Mouse (Mus musculus): ENCODE data around the gene Lhb. TPM values are rescaled to one million over a fixed set of nuclear protein-coding genes. Genes with fewer than 3 reads are reported as not detected.

Lhb gene
- polyA plus RNA-seq, 1 experiment from 2014 or later = not detected

DNA sequence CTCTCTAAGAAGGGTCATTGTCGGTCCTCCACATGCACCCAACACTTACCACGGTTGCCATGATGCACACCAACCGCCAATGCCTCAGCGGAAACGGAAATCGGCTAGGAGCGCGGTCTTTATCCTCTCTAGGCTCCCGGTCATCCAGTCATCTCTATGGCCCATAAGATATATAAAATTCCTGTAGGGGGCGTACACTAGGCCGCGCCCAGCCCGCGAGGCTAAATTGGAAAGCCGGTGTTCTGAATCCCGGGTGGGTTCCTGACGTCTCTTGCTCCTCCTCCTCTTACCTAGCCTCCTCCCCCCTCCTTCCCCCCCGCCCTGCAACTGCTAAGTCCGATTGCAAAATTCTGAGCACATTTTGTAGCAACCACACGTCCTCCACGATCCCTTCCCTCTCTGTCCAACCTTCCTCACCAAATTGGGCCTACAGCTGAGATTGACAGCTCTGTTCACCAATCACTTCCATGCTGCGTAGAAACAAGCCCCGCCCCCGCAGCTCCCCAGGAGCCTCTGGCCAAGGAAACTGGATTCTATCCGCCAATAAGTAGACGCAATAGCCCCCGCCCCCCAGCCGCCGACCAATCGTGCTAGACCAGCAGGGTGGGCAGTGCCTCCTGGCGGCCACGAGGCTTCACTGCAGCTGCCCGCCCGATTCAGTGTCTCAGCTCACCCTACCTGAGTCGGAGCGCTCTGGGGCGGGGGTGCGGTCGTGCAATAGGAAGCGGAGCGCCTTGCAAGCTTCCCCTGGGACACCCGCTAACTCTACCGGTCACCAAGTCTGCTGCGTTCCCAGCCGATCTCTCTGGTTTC lies 13.8 kb downstream of the Lhb start, which contains the start of gene Gys1:
TSS of gene Gys1 (plus strand) at position 642 of the 813 bp plus-strand sequence.
- TF ChIP-seq EP300 (optimal IDR thresholded peaks at IDR 0.05) (peak; percentile 67), CTCF (IDR thresholded peaks at IDR 0.05; ENCODE audit: low read depth) (peak; percentile 98)
- Histone ChIP-seq H3K4me2 (replicated peaks; ENCODE audit: low read depth) (peak within 1 kb of the TSS; percentile 94), H3K27me3 (ENCODE audit: control insufficient read depth, insufficient read depth, low read length) (no peaks in the 10 kb centered on the region), H3K4me3 (ENCODE audit: low read depth, low read length) (peak within 1 kb of the TSS; percentile 53), H3K9ac (ENCODE audit: low read length) (peak within 1 kb of the TSS; percentile 76), H3K9me3 (ENCODE audit: control insufficient read depth, low read length) (no peaks in the 10 kb centered on the region), H3K27ac (replicated peaks) (peak within 1 kb of the TSS; percentile 82), H3K4me1 (replicated peaks; ENCODE audit: control insufficient read depth, insufficient read depth) (peaks cover 9% of the 10 kb centered on the region), H3K36me3 (ENCODE audit: control insufficient read depth, insufficient read depth, low read length) (peaks cover 6% of the 10 kb centered on the region; the same call in 1 of the 2 replicates)
- WGBS = under 1% methylated on average over 45 of the region's 45 CpGs
- DNase-seq (ENCODE audit: low spot score) (peak; percentile 100), ATAC-seq (ENCODE audit: low FRiP score, low TSS enrichment) (peak; percentile 96)

DNA sequence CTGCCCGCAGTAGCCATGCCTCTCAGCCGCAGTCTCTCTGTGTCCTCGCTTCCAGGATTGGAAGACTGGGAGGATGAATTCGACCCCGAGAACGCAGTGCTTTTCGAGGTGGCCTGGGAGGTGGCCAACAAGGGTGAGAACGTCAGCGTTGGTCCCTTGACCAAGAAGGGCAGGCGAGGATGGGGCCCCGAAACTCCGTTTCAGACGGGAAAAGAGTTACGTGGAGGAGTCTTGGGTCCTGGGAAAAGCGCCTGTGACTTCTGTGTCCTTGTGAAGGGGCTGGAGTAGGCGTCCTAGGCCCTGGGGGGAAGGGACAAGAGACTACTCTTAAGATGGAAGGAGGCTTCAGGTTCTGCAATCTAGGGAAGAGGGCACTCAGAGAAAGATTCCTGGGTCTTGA lies 14.4 kb downstream of the Lhb start:
- Histone ChIP-seq H3K27me3 (ENCODE audit: control insufficient read depth, insufficient read depth, low read length) (no peaks in the 10 kb centered on the region), H3K36me3 (ENCODE audit: control insufficient read depth, insufficient read depth, low read length) (0 out of 2 replicates have a peak, but pooled peaks cover 3% of the 10 kb centered on the region), H3K4me1 (replicated peaks; ENCODE audit: control insufficient read depth, insufficient read depth) (peaks cover 9% of the 10 kb centered on the region), H3K4me3 (ENCODE audit: low read depth, low read length) (peak overlapping the region; percentile 51), H3K9ac (ENCODE audit: low read length) (peak overlapping the region; percentile 65), H3K4me2 (replicated peaks; ENCODE audit: low read depth) (peak overlapping the region; percentile 85), H3K9me3 (ENCODE audit: control insufficient read depth, low read length) (no peaks in the 10 kb centered on the region), H3K27ac (replicated peaks) (peak overlapping the region; percentile 63)
- WGBS = under 1% methylated on average over 16 of the region's 16 CpGs
- DNase-seq (ENCODE audit: low spot score) (no peak), ATAC-seq (ENCODE audit: low FRiP score, low TSS enrichment) (no peak)
- TF ChIP-seq CTCF (IDR thresholded peaks at IDR 0.05; ENCODE audit: low read depth) (no peak), EP300 (optimal IDR thresholded peaks at IDR 0.05) (no peak)

DNA sequence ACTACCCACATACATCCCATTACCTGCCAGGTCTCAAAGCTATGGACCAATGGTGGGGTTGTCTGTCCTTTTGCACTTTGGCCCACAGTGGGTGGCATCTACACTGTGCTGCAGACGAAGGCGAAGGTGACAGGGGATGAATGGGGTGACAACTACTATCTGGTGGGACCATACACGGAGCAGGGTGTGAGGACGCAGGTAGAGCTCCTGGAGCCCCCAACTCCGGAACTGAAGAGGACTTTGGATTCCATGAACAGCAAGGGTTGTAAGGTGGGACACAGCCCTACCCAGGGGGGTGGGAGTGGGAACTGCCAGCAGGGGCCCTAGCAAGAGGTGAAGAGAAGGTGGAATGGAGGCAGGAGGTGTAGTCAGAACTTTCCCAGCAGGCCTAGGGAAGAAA lies 15.8 kb downstream of the Lhb start:
- Histone ChIP-seq H3K36me3 (ENCODE audit: control insufficient read depth, insufficient read depth, low read length) (0 out of 2 replicates have a peak, but pooled peaks cover 2% of the 10 kb centered on the region), H3K4me2 (replicated peaks; ENCODE audit: low read depth) (no peak overlapping the region), H3K9me3 (ENCODE audit: control insufficient read depth, low read length) (no peaks in the 10 kb centered on the region), H3K9ac (ENCODE audit: low read length) (no peak overlapping the region), H3K27ac (replicated peaks) (no peak overlapping the region), H3K4me1 (replicated peaks; ENCODE audit: control insufficient read depth, insufficient read depth) (peaks cover 9% of the 10 kb centered on the region), H3K27me3 (ENCODE audit: control insufficient read depth, insufficient read depth, low read length) (no peaks in the 10 kb centered on the region), H3K4me3 (ENCODE audit: low read depth, low read length) (no peak overlapping the region)
- whole genome bisulfite sequencing = 94% methylated on average over 5 of the region's 5 CpGs
- DNase-seq (ENCODE audit: low spot score) (no peak), ATAC-seq (ENCODE audit: low FRiP score, low TSS enrichment) (no peak)
- TF ChIP-seq CTCF (IDR thresholded peaks at IDR 0.05; ENCODE audit: low read depth) (no peak), EP300 (optimal IDR thresholded peaks at IDR 0.05) (no peak)

DNA sequence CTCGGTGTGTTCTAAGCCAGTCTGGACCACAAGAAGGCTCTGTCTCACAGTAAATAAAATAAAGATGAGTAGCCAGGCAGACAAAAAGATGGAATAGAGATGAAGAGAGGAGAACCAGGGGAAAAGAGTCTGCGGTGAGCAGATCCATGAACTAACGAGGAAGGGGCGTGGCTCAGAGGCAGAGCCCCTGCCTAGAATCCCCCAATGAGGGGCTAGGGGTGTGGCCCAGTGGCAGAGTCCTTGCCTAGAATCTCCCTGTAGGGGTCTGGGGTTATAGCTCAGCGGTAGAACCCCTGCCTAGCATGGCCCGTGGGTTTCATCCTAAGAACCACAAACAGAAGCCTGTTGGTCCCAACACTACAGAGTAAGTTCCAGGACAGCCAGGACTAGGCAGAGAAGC lies 16.4 kb downstream of the Lhb start:
- H3K4me1 ChIP-seq (replicated peaks; ENCODE audit: control insufficient read depth, insufficient read depth) = peaks cover 9% of the 10 kb centered on the region
- H3K4me2 ChIP-seq (replicated peaks; ENCODE audit: low read depth) = no peak overlapping the region
- no peaks in the 10 kb centered on the region for H3K27me3 ChIP-seq (ENCODE audit: control insufficient read depth, insufficient read depth, low read length)
- H3K9ac ChIP-seq (ENCODE audit: low read length) = no peak overlapping the region
- ATAC-seq (ENCODE audit: low FRiP score, low TSS enrichment) = no peak
- no peak overlapping the region for H3K4me3 ChIP-seq (ENCODE audit: low read depth, low read length)
- WGBS = 57% methylated on average over 6 of the region's 6 CpGs
- H3K36me3 ChIP-seq (ENCODE audit: control insufficient read depth, insufficient read depth, low read length) = 0 out of 2 replicates have a peak, but pooled peaks cover 2% of the 10 kb centered on the region
- no peaks in the 10 kb centered on the region for H3K9me3 ChIP-seq (ENCODE audit: control insufficient read depth, low read length)
- DNase-seq (ENCODE audit: low spot score) = no peak
- H3K27ac ChIP-seq (replicated peaks) = no peak overlapping the region
- TF ChIP-seq EP300 (optimal IDR thresholded peaks at IDR 0.05) (no peak), CTCF (IDR thresholded peaks at IDR 0.05; ENCODE audit: low read depth) (no peak)

DNA sequence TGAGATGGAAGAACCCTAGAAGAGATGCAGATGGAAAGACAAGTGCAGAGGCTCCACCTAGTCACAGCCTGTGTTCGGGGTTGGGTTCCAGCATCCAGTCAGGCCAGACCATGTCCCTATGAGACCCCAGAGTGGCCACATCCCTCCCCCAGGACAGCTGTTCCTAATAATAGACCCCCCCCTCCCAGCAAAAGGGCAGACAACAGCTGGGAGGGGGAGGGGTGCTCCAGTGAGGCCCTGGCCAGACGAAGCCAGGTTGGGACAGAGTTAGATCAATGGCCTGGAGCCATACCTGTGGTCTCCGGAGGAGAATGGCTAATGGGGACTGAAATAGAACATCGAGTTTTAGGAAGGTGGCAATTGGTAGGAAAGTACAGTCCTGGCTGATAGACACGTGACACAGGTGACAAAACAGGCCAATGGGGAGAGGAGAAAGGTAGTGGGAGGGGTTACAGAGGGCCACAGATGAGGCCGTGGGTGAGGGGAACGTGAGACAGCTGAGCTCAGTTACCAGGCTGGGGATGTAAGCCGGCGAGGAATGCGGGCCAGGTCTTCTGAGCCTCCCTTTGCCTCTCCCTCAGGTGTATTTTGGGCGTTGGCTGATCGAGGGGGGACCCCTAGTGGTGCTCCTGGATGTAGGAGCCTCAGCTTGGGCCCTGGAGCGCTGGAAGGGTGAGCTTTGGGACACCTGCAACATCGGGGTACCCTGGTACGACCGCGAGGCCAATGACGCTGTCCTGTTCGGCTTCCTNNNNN lies 17.1 kb downstream of the Lhb start, which contains the start of gene Ruvbl2:
TSS of gene Ruvbl2 (minus strand) at position 576 of the 756 bp plus-strand sequence.
- Histone ChIP-seq H3K9ac (ENCODE audit: low read length) (0 out of 2 replicates have a peak within 1 kb of the TSS, but pooled peaks have one; percentile 38), H3K27me3 (ENCODE audit: control insufficient read depth, insufficient read depth, low read length) (no peaks in the 10 kb centered on the region), H3K4me2 (replicated peaks; ENCODE audit: low read depth) (peak within 1 kb of the TSS; percentile 29), H3K9me3 (ENCODE audit: control insufficient read depth, low read length) (no peaks in the 10 kb centered on the region), H3K4me3 (ENCODE audit: low read depth, low read length) (0 out of 2 replicates have a peak within 1 kb of the TSS, but pooled peaks have one; percentile 6), H3K36me3 (ENCODE audit: control insufficient read depth, insufficient read depth, low read length) (0 out of 2 replicates have a peak, but pooled peaks cover 3% of the 10 kb centered on the region), H3K4me1 (replicated peaks; ENCODE audit: control insufficient read depth, insufficient read depth) (peaks cover 9% of the 10 kb centered on the region), H3K27ac (replicated peaks) (no peak within 1 kb of the TSS)
- ATAC-seq (ENCODE audit: low FRiP score, low TSS enrichment) (no peak), DNase-seq (ENCODE audit: low spot score) (peak; percentile 70)
- 23% methylated on average over 19 of the region's 19 CpGs for WGBS
- TF ChIP-seq CTCF (IDR thresholded peaks at IDR 0.05; ENCODE audit: low read depth) (peak; percentile 66), EP300 (optimal IDR thresholded peaks at IDR 0.05) (no peak)
